Mouse (Mus musculus) kidney, adult 2 months (tissue): Measurements from ENCODE around the gene Cblb. TPM values are rescaled to one million over a fixed set of nuclear protein-coding genes. Genes with fewer than 3 reads are reported as not detected.

Source experiments
- DNase-seq: peaks from one replicate; pipeline ENCODE4 v3.0.0; 2021
- H3K27ac ChIP-seq: fragments of 200-500 bp; 2 replicates; pipeline ENCODE4 v1.5.1; 2012; ENCODE audit warnings: low read depth, low read length, control low read depth, inconsistent platforms; ENCODE audit not compliant: insufficient read depth
- H3K27me3 ChIP-seq: fragments of 200-500 bp; replicated peaks from 2 replicates; pipeline ENCODE4 v1.6.1; 2012; ENCODE audit warnings: mild to moderate bottlenecking, moderate library complexity, low read length, inconsistent platforms; ENCODE audit not compliant: control insufficient read depth, insufficient read depth
- H3K36me3 ChIP-seq: fragments of 200-500 bp; 2 replicates; pipeline ENCODE4 v1.6.1; 2012; ENCODE audit warnings: mild to moderate bottlenecking, moderate library complexity, low read length, inconsistent platforms; ENCODE audit not compliant: control insufficient read depth, insufficient read depth
- H3K4me1 ChIP-seq: fragments of 200-500 bp; 2 replicates; pipeline ENCODE4 v1.6.1; 2011; ENCODE audit warnings: low read length; ENCODE audit not compliant: control insufficient read depth, insufficient read depth
- H3K4me3 ChIP-seq: fragments of 200-500 bp; 2 replicates; pipeline ENCODE4 v1.5.1; 2011; ENCODE audit warnings: mild to moderate bottlenecking, low read depth, low read length, control low read depth; ENCODE audit not compliant: insufficient read depth
- CTCF ChIP-seq: fragments of 200-500 bp; conservative IDR thresholded peaks from 2 replicates; pipeline ENCODE4 v1.5.1; 2011; ENCODE audit warnings: low read depth, mild to moderate bottlenecking, control low read depth, low read length, moderate library complexity, mixed read lengths; ENCODE audit not compliant: insufficient read depth, insufficient read length
- POLR2A ChIP-seq: fragments of 200-500 bp; IDR thresholded peaks from one replicate; pipeline ENCODE4 v1.6.1; 2011; ENCODE audit warnings: low read depth, low read length, control low read depth
- WGBS: fragments of 180-500 bp; shearing (Covaris S2); methylation state at CpG from one replicate; pipeline ENCODE4 v1.1.7; 2018; 5-methylcytosine and 5-hydroxymethylcytosine counted together
- polyA plus RNA-seq: library from polyadenylated mRNA; depleted of rRNA; stranded (reverse); fragments of >200 nt; gene quantifications from 2 replicates; pipeline ENCODE4 v1.2.3, GENCODE M21; 2012

Cblb gene
- polyA plus RNA-seq, 1 experiment, result 8.8 TPM

GRCm38 (mm10) chr16:52210844-52211606 lies 180.0 kb downstream of the Cblb start:
- Histone ChIP-seq H3K27me3 (no peaks in the 10 kb centered on the region), H3K36me3 (no peaks in the 10 kb centered on the region; the same call in 1 of the 2 replicates), H3K4me1 (no peaks in the 10 kb centered on the region), H3K4me3 (no peak overlapping the region), H3K27ac (no peak overlapping the region)
- WGBS, result 79% methylated on average over 8 of the region's 8 CpGs
- no peak for DNase-seq
- no peak for TF ChIP-seq POLR2A

- TF ChIP-seq POLR2A, result no peak
- TF ChIP-seq CTCF, result peak; percentile 77
- Histone ChIP-seq H3K4me3 (no peak overlapping the region), H3K27ac (no peak overlapping the region), H3K27me3 (no peaks in the 10 kb centered on the region), H3K4me1 (no peaks in the 10 kb centered on the region; the same call in 1 of the 2 replicates), H3K36me3 (no peaks in the 10 kb centered on the region)
- 11% methylated on average over 2 of the region's 2 CpGs for WGBS
- peak; percentile 53 for DNase-seq
These were observed 188.0 kb downstream of the Cblb start for GRCm38 (mm10) chr16:52219069-52219468.

DNA sequence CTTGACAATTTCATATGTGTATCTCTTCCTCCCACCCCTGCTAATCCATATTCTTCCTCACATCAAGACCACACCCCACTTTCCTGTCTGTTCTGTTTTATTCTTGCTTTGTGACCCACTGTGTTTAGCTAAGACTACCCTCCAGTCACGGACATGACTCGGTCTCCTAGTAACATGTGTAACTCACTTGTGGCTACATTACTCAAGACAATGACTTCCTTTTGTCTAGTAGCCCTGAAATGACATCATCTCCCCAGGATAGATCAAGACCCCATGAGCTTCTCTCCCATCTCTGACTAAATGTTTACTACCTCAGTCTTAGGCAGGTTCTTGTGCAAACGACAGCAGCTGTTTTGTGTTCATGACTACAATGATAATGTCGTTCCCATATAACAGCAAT lies 191.9 kb downstream of the Cblb start:
- H3K4me3 ChIP-seq, result no peak overlapping the region
- H3K27ac ChIP-seq, result no peak overlapping the region
- WGBS, result 88% methylated on average over 4 of the region's 4 CpGs
- H3K27me3 ChIP-seq, result no peaks in the 10 kb centered on the region
- H3K36me3 ChIP-seq, result no peaks in the 10 kb centered on the region
- TF ChIP-seq CTCF, result no peak
- no peak for TF ChIP-seq POLR2A
- no peaks in the 10 kb centered on the region; the same call in 1 of the 2 replicates for H3K4me1 ChIP-seq
- no peak for DNase-seq

- TF ChIP-seq CTCF (no peak), POLR2A (no peak)
- Histone ChIP-seq H3K36me3 (no peaks in the 10 kb centered on the region), H3K27ac (no peak overlapping the region), H3K4me3 (no peak overlapping the region), H3K4me1 (no peaks in the 10 kb centered on the region), H3K27me3 (no peaks in the 10 kb centered on the region)
- 78% methylated on average over 7 of the region's 7 CpGs for WGBS
- no peak for DNase-seq
These were observed 198.4 kb downstream of the Cblb start for GRCm38 (mm10) chr16:52229446-52229845.

DNA sequence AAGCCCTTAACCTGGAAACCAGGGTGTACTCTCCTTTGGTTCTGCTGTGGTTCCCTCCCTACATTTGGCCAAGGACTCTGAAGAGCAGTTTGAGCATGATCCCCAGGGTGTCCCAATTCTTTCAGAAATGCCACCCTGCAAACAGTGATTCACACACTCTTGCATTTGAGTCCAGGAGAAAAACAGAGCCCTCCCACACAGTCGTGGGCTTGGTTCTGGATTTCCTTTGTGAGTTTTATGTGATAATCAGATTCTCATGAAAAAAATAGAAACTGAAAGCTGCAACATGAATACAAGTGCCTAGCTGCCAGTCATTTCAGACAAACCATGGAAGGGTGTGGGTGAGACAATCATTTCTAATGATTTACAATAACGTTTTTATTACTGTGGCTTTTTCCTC lies 198.9 kb downstream of the Cblb start:
- Histone ChIP-seq H3K27me3 (no peaks in the 10 kb centered on the region), H3K27ac (no peak overlapping the region), H3K36me3 (no peaks in the 10 kb centered on the region), H3K4me3 (no peak overlapping the region), H3K4me1 (no peaks in the 10 kb centered on the region)
- no peak for TF ChIP-seq POLR2A
- no peak for TF ChIP-seq CTCF
- DNase-seq, result no peak
- WGBS, result 37% methylated on average over 2 of the region's 2 CpGs

- 41% methylated on average over 2 of the region's 2 CpGs for WGBS
- H3K4me1 ChIP-seq, result 0 out of 2 replicates have a peak, but pooled peaks cover 3% of the 10 kb centered on the region
- no peaks in the 10 kb centered on the region for H3K36me3 ChIP-seq
- TF ChIP-seq POLR2A (no peak), CTCF (no peak)
- peak; percentile 70 for DNase-seq
- no peaks in the 10 kb centered on the region for H3K27me3 ChIP-seq
- no peak overlapping the region for H3K4me3 ChIP-seq
- no peak overlapping the region; the same call in 1 of the 2 replicates for H3K27ac ChIP-seq
These were observed 211.1 kb downstream of the Cblb start for GRCm38 (mm10) chr16:52242144-52242543.

DNA sequence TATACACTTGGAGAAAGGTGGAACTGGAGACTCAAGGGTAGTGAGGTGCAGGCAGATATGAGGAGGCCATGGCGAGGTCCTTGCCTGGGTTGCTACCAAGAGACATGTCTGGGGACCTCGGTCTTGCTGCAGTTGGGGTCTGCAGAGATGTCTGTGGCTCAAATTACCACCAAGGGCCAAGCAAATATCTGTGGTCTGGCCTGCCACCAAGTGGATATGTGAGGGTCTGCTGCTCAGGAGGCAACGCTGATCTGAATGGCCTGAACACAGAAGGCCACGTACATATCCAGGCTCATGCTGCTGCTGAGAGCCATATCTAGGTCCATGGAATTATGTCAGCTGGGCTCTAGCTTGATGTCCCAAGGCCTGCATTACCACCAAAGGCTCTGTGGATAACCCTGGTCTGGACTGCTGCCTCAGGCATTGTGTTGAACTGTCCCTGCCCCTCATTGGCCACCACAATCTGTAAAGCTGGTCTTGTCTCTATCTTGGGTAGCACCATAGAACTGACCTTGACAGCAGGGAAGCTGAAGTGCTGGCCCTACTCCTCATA lies 212.5 kb downstream of the Cblb start:
- Histone ChIP-seq H3K4me3 (no peak overlapping the region), H3K27ac (no peak overlapping the region), H3K27me3 (no peaks in the 10 kb centered on the region), H3K4me1 (0 out of 2 replicates have a peak, but pooled peaks cover 3% of the 10 kb centered on the region), H3K36me3 (no peaks in the 10 kb centered on the region)
- 84% methylated on average over 4 of the region's 4 CpGs for WGBS
- DNase-seq, result no peak
- peak; percentile 31; the same call in 1 of the 2 replicates for TF ChIP-seq CTCF
- TF ChIP-seq POLR2A, result no peak
